Mouse (Mus musculus) hindbrain, embryonic 12.5 days (tissue): Measurements from ENCODE around the gene Zeb2. TPM values are rescaled to one million over a fixed set of nuclear protein-coding genes. Genes with fewer than 3 reads are reported as not detected.

Experiments used
- ATAC-seq: fragments of 200-750 bp; cut with Nextera tagmentation; 2 replicates; pipeline ENCODE4 v1.8.0; 2017; ENCODE audit warnings: moderate TSS enrichment; ENCODE audit not compliant: low FRiP score
- H3K27ac ChIP-seq: fragments of 300-500 bp; sonication (generic); 2 replicates; pipeline ENCODE4 v1.5.1; 2016; ENCODE audit warnings: mild to moderate bottlenecking
- H3K27me3 ChIP-seq: fragments of 300-500 bp; sonication (generic); 2 replicates; pipeline ENCODE4 v1.6.1; 2016; ENCODE audit warnings: mild to moderate bottlenecking
- H3K36me3 ChIP-seq: fragments of 300-500 bp; sonication (generic); 2 replicates; pipeline ENCODE4 v1.6.1; 2016; ENCODE audit warnings: mild to moderate bottlenecking
- H3K4me1 ChIP-seq: fragments of 300-500 bp; sonication (generic); 2 replicates; pipeline ENCODE4 v1.6.1; 2016
- H3K4me2 ChIP-seq: fragments of 300-500 bp; sonication (generic); replicated peaks from 2 replicates; pipeline ENCODE4 v1.6.1; 2016; ENCODE audit warnings: mild to moderate bottlenecking
- H3K4me3 ChIP-seq: fragments of 300-500 bp; sonication (generic); 2 replicates; pipeline ENCODE4 v1.5.1; 2016; ENCODE audit warnings: mild to moderate bottlenecking
- H3K9ac ChIP-seq: fragments of 300-500 bp; sonication (generic); 2 replicates; pipeline ENCODE4 v1.6.1; 2016; ENCODE audit warnings: mild to moderate bottlenecking, moderate library complexity
- H3K9me3 ChIP-seq: fragments of 300-500 bp; sonication (generic); replicated peaks from 2 replicates; pipeline ENCODE4 v1.6.1; 2016; ENCODE audit warnings: mild to moderate bottlenecking
- WGBS: fragments of 180-500 bp; shearing (Covaris S2); methylation state at CpG from one replicate; pipeline ENCODE4 v1.1.7; 2016; 5-methylcytosine and 5-hydroxymethylcytosine counted together
- polyA plus RNA-seq: library from polyadenylated mRNA; unstranded; fragments of >200 nt; fragmentation: Nextera tagmentation; extraction: Ambion mirVana; gene quantifications from 2 replicates; pipeline ENCODE4 v1.2.1, GENCODE M21; 2016

Gene Zeb2
- polyA plus RNA-seq, 1 experiment from 2014 or later = 47.3 TPM

GRCm38 (mm10) chr2:45054070-45055025, 62.8 kb downstream of the Zeb2 start:
- no peak overlapping the region for H3K27ac ChIP-seq
- no peak for ATAC-seq
- H3K9ac ChIP-seq = no peak overlapping the region
- H3K4me3 ChIP-seq = no peak overlapping the region
- no peak overlapping the region for H3K4me2 ChIP-seq
- H3K27me3 ChIP-seq = no peaks in the 10 kb centered on the region
- WGBS = 79% methylated on average over 11 of the region's 11 CpGs
- peaks cover 28% of the 10 kb centered on the region for H3K4me1 ChIP-seq
- H3K36me3 ChIP-seq = no peaks in the 10 kb centered on the region
- no peaks in the 10 kb centered on the region for H3K9me3 ChIP-seq

GRCm38 (mm10) chr2:45052587-45052986, 64.6 kb downstream of the Zeb2 start:
- no peak overlapping the region for H3K4me2 ChIP-seq
- H3K9me3 ChIP-seq = no peaks in the 10 kb centered on the region
- no peak overlapping the region for H3K4me3 ChIP-seq
- H3K9ac ChIP-seq = no peak overlapping the region
- H3K27ac ChIP-seq = peak overlapping the region; percentile 18; the same call in 1 of the 2 replicates
- no peaks in the 10 kb centered on the region for H3K27me3 ChIP-seq
- no peaks in the 10 kb centered on the region for H3K36me3 ChIP-seq
- ATAC-seq = no peak
- 63% methylated on average over 4 of the region's 4 CpGs for WGBS
- peaks cover 25% of the 10 kb centered on the region for H3K4me1 ChIP-seq

GRCm38 (mm10) chr2:45051321-45051720, 65.9 kb downstream of the Zeb2 start:
- no peak overlapping the region for H3K4me3 ChIP-seq
- no peaks in the 10 kb centered on the region for H3K36me3 ChIP-seq
- ATAC-seq = no peak
- no peak overlapping the region for H3K27ac ChIP-seq
- H3K27me3 ChIP-seq = no peaks in the 10 kb centered on the region
- no peak overlapping the region for H3K9ac ChIP-seq
- no peak overlapping the region for H3K4me2 ChIP-seq
- H3K4me1 ChIP-seq = peaks cover 34% of the 10 kb centered on the region
- WGBS = 76% methylated on average over 2 of the region's 2 CpGs
- H3K9me3 ChIP-seq = no peaks in the 10 kb centered on the region

DNA sequence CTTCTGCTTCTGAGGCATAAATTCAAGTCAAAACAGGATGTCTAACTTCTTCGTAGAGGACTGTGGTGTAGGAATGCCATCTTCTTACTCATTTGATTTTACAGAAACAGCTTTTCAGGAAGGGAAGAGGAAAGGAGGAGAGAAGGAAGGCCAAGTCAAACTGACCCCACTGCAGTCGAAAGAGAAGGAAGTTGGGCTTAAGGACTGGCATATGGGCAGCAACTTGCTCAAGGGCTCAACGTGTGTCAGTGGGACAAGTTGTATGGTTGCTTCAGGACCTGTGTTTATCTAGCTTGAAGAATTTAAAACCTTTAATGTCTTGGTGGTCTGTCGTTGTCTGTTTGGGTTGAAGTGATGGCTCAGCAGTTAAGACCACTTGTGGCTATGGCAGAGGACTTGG, 67.3 kb downstream of the Zeb2 start:
- no peak for ATAC-seq
- peaks cover 37% of the 10 kb centered on the region for H3K4me1 ChIP-seq
- no peak overlapping the region for H3K4me2 ChIP-seq
- no peaks in the 10 kb centered on the region for H3K9me3 ChIP-seq
- no peak overlapping the region for H3K9ac ChIP-seq
- no peaks in the 10 kb centered on the region for H3K36me3 ChIP-seq
- 91% methylated on average over 4 of the region's 4 CpGs for WGBS
- no peaks in the 10 kb centered on the region for H3K27me3 ChIP-seq
- no peak overlapping the region for H3K27ac ChIP-seq
- no peak overlapping the region for H3K4me3 ChIP-seq

GRCm38 (mm10) chr2:45049279-45049678, 67.9 kb downstream of the Zeb2 start:
- whole genome bisulfite sequencing = 62% methylated on average over 2 of the region's 2 CpGs
- Histone ChIP-seq H3K4me2 (no peak overlapping the region), H3K27me3 (no peaks in the 10 kb centered on the region), H3K9me3 (no peaks in the 10 kb centered on the region), H3K36me3 (no peaks in the 10 kb centered on the region), H3K27ac (no peak overlapping the region), H3K4me3 (no peak overlapping the region), H3K9ac (no peak overlapping the region), H3K4me1 (peaks cover 39% of the 10 kb centered on the region)
- ATAC-seq = no peak

GRCm38 (mm10) chr2:45040706-45041312, 76.4 kb downstream of the Zeb2 start:
- H3K4me1 ChIP-seq = peaks cover 29% of the 10 kb centered on the region
- H3K27me3 ChIP-seq = no peaks in the 10 kb centered on the region
- H3K4me2 ChIP-seq = no peak overlapping the region
- ATAC-seq = no peak
- H3K9me3 ChIP-seq = no peaks in the 10 kb centered on the region
- 81% methylated on average over 13 of the region's 13 CpGs for WGBS
- H3K27ac ChIP-seq = no peak overlapping the region
- H3K4me3 ChIP-seq = no peak overlapping the region
- no peaks in the 10 kb centered on the region for H3K36me3 ChIP-seq
- no peak overlapping the region for H3K9ac ChIP-seq

- ATAC-seq = no peak
- Histone ChIP-seq H3K27me3 (no peaks in the 10 kb centered on the region), H3K4me2 (no peak overlapping the region), H3K9me3 (no peaks in the 10 kb centered on the region), H3K4me3 (no peak overlapping the region), H3K9ac (no peak overlapping the region), H3K36me3 (no peaks in the 10 kb centered on the region), H3K4me1 (peaks cover 20% of the 10 kb centered on the region), H3K27ac (no peak overlapping the region)
These were observed 77.7 kb downstream of the Zeb2 start for GRCm38 (mm10) chr2:45039503-45039902.

DNA sequence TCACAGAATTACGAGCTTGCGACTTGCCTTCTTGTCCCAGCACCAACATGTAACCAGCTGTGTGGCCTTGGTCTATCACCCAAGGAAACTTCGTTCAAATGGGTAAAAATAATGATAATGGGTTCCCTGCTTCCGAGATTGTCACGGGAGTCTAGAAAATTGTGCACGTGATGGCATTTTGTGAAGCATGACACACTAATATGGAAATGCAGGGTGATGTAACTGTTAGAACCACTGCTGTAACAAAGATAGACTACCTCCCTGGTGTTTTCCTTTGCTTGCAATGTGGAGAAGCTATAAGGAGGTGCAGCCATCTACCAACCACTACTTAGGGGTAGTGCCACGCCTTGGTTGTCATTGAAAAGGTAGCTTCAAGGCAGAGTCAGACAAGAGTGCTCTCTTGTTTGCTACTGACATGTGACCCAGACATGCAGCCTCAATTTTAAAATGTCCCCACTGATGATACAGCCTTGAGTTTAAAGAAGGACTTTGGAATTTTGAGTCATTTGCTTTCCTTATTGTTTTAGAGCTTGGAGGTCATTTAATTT, 89.0 kb downstream of the Zeb2 start:
- Histone ChIP-seq H3K9me3 (no peaks in the 10 kb centered on the region), H3K36me3 (no peaks in the 10 kb centered on the region), H3K4me3 (no peak overlapping the region), H3K4me1 (peaks cover 31% of the 10 kb centered on the region), H3K9ac (no peak overlapping the region), H3K27ac (no peak overlapping the region; the same call in 1 of the 2 replicates), H3K27me3 (no peaks in the 10 kb centered on the region), H3K4me2 (no peak overlapping the region)
- ATAC-seq = no peak
- 62% methylated on average over 7 of the region's 7 CpGs for WGBS

DNA sequence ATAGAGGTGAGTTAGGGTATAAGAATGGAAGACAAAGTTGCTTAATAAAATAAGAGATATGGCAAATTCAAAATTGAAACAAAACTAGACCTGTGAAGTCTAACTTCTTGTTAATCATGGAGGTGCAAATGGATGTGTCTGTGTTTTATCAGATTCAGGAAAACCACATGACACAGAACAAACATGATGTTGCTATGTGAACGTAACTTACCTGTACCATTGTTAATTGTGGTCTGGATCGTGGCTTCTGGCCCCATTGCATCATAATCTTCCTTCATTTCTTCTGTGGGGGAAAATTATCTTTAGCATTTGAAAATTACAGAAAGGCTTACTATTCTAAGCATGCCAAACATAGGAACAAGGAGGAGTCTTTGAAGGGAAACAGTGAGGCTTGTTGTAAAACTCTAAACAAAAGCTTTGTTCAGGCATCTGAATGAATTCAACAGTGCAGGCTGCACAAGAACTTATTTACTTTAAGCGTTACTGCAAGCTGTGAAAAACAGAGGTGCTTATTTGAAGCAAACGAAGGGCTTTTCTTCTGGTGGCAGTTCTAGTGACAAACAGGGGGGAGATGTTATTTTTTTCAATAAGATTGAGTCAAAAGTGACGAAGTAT, 99.9 kb downstream of the Zeb2 start:
- no peaks in the 10 kb centered on the region for H3K27me3 ChIP-seq
- H3K27ac ChIP-seq = no peak overlapping the region
- H3K9me3 ChIP-seq = no peaks in the 10 kb centered on the region
- no peak overlapping the region for H3K4me2 ChIP-seq
- H3K9ac ChIP-seq = no peak overlapping the region
- ATAC-seq = no peak
- 77% methylated on average over 5 of the region's 5 CpGs for WGBS
- peaks cover 7% of the 10 kb centered on the region; the same call in 1 of the 2 replicates for H3K36me3 ChIP-seq
- no peaks in the 10 kb centered on the region for H3K4me1 ChIP-seq
- no peak overlapping the region for H3K4me3 ChIP-seq

GRCm38 (mm10) chr2:45013325-45013724, 103.9 kb downstream of the Zeb2 start:
- H3K4me3 ChIP-seq = no peak overlapping the region
- no peak overlapping the region for H3K4me2 ChIP-seq
- WGBS = 93% methylated on average over 5 of the region's 5 CpGs
- H3K27ac ChIP-seq = no peak overlapping the region
- H3K36me3 ChIP-seq = peaks cover 9% of the 10 kb centered on the region; the same call in 1 of the 2 replicates
- no peaks in the 10 kb centered on the region for H3K4me1 ChIP-seq
- ATAC-seq = no peak
- H3K9me3 ChIP-seq = no peaks in the 10 kb centered on the region
- no peaks in the 10 kb centered on the region for H3K27me3 ChIP-seq
- H3K9ac ChIP-seq = no peak overlapping the region

DNA sequence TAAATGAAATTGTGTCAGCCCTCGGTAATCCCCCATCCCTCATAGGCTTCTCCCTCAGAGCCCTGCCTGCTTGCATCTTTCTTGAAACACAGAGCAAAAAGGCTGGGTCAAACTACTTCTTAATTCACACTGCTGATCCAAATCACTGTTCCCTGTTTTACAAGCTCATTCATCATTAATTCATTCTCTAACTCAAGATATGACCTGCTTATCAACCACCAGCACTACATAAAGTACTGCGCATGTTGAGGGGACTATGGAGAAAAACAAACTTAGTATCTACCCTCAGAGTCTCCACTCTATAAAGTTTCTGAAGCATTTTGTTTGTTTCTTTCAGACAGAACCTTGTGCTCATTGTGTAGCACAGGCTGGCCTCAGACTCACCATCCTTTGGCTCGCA, 104.5 kb downstream of the Zeb2 start:
- no peak for ATAC-seq
- no peaks in the 10 kb centered on the region for H3K4me1 ChIP-seq
- H3K36me3 ChIP-seq = peaks cover 9% of the 10 kb centered on the region; the same call in 1 of the 2 replicates
- no peak overlapping the region for H3K4me3 ChIP-seq
- no peak overlapping the region for H3K4me2 ChIP-seq
- no peak overlapping the region for H3K9ac ChIP-seq
- H3K9me3 ChIP-seq = no peaks in the 10 kb centered on the region
- 96% methylated on average over 3 of the region's 3 CpGs for WGBS
- H3K27ac ChIP-seq = no peak overlapping the region
- H3K27me3 ChIP-seq = no peaks in the 10 kb centered on the region

- no peaks in the 10 kb centered on the region for H3K9me3 ChIP-seq
- no peak overlapping the region for H3K27ac ChIP-seq
- WGBS = 95% methylated on average over 1 of the region's 1 CpGs
- ATAC-seq = no peak
- no peaks in the 10 kb centered on the region for H3K27me3 ChIP-seq
- no peak overlapping the region for H3K9ac ChIP-seq
- H3K36me3 ChIP-seq = 0 out of 2 replicates have a peak, but pooled peaks cover 5% of the 10 kb centered on the region
- H3K4me2 ChIP-seq = no peak overlapping the region
- no peaks in the 10 kb centered on the region for H3K4me1 ChIP-seq
- H3K4me3 ChIP-seq = no peak overlapping the region
These were observed 106.5 kb downstream of the Zeb2 start for GRCm38 (mm10) chr2:45010701-45011100.
